Mouse (Mus musculus): ENCODE results near the gene Pitpnb. TPM values are rescaled to one million over a fixed set of nuclear protein-coding genes. Genes with fewer than 3 reads are reported as not detected.

Pitpnb gene
- total RNA-seq, 2 experiments from 2014 or later: 86.4 to 91.3 TPM

DNA sequence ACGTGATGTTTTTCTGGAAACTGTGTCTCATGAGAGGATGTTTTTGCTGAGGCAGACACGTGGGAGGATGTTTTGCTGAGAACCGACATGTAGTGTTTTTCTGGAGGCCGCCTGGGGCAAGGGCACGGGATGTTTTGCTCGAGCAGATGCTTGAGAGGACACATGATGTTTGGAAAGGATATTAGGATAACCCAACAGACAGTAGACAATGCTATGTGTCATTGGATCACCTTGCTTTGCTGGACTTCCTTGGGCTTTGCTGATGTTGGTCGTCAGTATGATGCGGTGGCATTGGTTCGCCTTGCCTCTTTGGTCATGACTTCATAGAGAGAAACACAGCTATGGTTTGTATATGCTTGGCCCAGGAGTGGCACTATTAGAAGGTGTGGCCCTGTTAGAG, 16.7 kb upstream of the Pitpnb start:
- intact Hi-C loops (cut with DNase I): no loop called here
- no peak for TF ChIP-seq CTCF (IDR thresholded peaks at IDR 0.05)
- no peak overlapping the region for H3K27ac ChIP-seq
- no peak for DNase-seq (ENCODE audit: extremely low spot score in 1 of 2, low spot score in 2 of 2)
- H3K4me3 ChIP-seq: no peak overlapping the region

DNA sequence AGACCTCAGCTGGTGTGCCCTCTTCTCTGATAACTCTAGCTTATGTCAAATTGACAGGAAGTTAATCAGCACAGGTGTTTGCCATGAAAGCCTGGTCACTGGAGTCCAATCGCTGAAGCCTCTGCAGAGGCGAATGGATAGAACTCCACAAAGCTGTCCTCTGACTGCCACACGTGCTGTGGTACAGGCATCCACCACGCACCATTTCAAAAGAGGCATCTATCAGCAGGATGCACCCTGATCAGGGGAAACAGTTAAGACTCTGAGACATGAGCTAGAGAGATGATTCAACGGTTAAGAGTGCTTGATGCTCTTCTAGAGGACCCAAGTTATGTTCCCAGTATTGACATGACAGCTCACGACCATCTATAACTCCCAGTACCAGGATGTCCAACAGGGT, 15.5 kb upstream of the Pitpnb start:
- no peak for DNase-seq (ENCODE audit: extremely low spot score in 1 of 2, low spot score in 2 of 2)
- intact Hi-C loops (cut with DNase I): no loop called here
- H3K4me3 ChIP-seq: no peak overlapping the region
- no peak overlapping the region for H3K27ac ChIP-seq
- no peak for TF ChIP-seq CTCF (IDR thresholded peaks at IDR 0.05)

DNA sequence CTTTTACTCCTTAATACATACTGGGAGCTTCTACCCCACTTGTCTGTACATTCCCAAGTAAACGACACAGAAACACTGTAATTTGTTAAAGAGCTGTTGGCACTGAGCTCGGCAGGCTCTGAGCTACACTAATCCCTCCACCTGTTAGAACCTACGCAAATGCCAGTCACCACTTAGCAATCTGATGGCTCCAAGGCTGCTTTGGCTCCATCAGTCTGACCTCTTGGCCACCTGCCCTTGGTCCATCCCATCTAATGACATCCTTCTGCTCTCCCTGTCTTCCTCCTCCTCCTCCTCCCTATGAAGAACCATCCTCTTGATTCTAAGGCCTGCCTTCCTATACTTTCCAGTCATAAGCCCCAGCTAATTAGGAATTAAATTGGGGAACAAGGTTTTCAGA, 13.0 kb upstream of the Pitpnb start:
- intact Hi-C loops (cut with DNase I): no loop called here
- Histone ChIP-seq H3K4me3 (no peak overlapping the region), H3K27ac (no peak overlapping the region)
- TF ChIP-seq CTCF (IDR thresholded peaks at IDR 0.05): no peak
- DNase-seq (ENCODE audit: extremely low spot score in 1 of 2, low spot score in 2 of 2): no peak

DNA sequence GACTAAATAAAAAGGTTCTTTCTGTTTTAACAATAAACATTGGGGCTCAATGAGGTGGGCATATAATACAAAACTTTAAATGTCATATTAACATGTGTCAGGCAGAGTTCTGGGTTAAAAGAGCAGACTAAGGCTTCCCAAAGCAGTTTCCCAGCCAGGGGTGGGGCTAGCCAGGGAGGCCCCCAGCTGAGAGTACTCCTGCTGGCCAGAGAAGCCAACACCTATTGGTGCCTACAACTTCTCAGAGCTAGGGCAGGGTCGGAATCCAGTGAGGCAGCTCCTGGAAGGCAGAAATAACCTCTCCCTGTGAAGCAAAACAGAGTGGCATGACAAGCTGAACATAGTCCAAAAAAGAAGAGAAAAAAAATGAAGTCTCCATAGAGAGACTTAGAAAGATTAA, 11.6 kb upstream of the Pitpnb start:
- intact Hi-C loops (cut with DNase I): no loop called here
- no peak for TF ChIP-seq CTCF (IDR thresholded peaks at IDR 0.05)
- no peak overlapping the region for H3K27ac ChIP-seq
- DNase-seq (ENCODE audit: extremely low spot score in 1 of 2, low spot score in 2 of 2): no peak
- no peak overlapping the region for H3K4me3 ChIP-seq

DNA sequence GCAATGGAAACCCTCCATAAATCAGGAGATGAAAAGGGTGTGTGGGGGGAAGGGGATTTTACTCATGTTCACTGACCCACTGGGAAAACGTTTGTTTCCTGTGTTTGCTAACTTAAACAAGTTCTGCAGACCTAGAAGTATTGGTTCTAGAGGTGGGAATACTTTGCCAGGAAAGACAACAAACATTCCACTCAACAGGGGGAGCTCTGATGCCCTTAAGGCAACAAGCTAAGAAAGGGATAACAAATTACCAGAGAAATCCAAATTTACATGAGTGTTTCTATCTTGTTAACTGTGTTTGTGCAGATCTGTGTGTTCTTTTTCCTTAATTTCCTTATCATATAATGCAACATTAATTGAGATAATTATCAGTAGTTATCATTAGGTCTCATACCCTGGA, 4.8 kb upstream of the Pitpnb start:
- intact Hi-C loops (cut with DNase I): no loop called here
- Histone ChIP-seq H3K27ac (no peak overlapping the region), H3K4me3 (no peak overlapping the region)
- no peak for DNase-seq (ENCODE audit: extremely low spot score in 1 of 2, low spot score in 2 of 2)
- no peak for TF ChIP-seq CTCF (IDR thresholded peaks at IDR 0.05)

DNA sequence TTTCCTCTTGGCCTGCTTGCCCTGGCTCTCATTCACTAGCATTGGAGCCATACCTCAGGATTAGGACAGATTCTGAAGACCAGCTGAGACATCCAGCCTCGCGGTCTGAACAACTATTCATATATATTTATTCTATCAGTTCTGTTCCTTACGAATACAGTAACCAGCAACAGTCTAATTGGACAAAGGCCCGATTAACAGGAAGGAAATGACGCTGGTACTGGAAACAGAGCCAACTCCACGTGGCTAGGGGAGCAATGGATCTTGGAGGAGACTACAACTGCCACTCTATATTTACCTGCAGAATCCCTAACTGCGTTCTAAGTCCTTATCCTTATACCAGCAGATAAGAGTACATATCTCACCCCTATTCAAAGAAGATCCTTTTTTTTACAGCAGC, 3.1 kb upstream of the Pitpnb start:
- Histone ChIP-seq H3K27ac (no peak overlapping the region), H3K4me3 (no peak overlapping the region)
- no peak for DNase-seq (ENCODE audit: extremely low spot score in 1 of 2, low spot score in 2 of 2)
- intact Hi-C loops (cut with DNase I): no loop called here
- TF ChIP-seq CTCF (IDR thresholded peaks at IDR 0.05): no peak

DNA sequence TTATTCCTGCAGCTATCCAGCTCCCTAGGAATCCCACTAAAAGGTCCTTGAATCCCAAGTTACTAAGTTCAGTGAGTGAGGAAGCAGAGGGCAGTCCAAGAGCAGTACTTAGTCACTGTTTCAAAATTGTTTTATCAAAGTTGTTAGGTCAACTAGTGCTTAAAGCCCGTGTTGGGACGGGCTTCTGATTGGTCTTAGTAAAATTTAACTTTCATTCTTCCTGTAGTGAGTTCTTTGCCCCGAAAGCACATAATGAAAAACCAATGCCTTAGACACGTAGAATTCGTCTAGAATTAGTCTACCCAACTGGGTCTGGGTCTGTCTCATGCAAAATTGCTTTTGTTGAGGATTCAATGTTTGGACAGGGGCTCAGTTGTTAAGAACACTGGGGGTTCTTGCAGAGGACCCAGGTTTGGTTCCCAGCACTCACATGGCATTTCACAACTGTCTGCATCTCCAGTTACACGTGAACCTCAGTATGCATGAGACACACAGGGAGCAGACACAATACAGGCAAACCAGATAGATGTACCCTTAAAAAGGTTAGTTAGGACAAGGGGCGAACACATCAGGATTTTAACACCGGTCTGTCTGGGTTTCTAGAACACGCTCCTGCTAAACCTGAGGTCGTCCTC, 664 bp upstream of the Pitpnb start:
- intact Hi-C loops (cut with DNase I): loop anchor here (5.0 kb wide), 1 partner anchor 493 kb away; the partner anchor contains the start of genes Chek2 and Hscb
- TF ChIP-seq CTCF (IDR thresholded peaks at IDR 0.05): no peak
- peak overlapping the region; percentile 87 for H3K27ac ChIP-seq
- peak overlapping the region; percentile 98 for H3K4me3 ChIP-seq
- no peak for DNase-seq (ENCODE audit: extremely low spot score in 1 of 2, low spot score in 2 of 2)

DNA sequence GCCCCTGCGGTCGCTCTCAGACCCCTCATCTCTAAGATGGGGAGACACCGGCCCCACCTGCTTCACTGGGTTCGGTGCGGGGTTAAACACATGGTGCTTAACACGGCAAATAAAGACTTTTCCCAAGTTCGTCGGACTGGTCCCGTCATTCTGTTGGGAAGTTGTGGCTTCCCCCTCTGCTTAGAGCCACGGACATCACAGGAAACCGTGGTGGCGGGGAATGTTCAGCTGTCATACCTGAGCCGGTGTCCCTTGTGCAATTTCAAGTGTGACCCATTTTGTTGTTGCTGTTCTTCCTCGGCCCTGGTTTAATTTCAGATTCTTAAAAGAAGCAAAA, 504 bp downstream of the Pitpnb start:
- TF ChIP-seq CTCF (IDR thresholded peaks at IDR 0.05): no peak
- H3K27ac ChIP-seq: peak overlapping the region; percentile 88
- peak overlapping the region; percentile 98 for H3K4me3 ChIP-seq
- intact Hi-C loops (cut with DNase I): loop anchor here (5.0 kb wide), 1 partner anchor 494 kb away; the partner anchor contains the start of genes Chek2 and Hscb
- DNase-seq (ENCODE audit: extremely low spot score in 1 of 2, low spot score in 2 of 2): no peak

DNA sequence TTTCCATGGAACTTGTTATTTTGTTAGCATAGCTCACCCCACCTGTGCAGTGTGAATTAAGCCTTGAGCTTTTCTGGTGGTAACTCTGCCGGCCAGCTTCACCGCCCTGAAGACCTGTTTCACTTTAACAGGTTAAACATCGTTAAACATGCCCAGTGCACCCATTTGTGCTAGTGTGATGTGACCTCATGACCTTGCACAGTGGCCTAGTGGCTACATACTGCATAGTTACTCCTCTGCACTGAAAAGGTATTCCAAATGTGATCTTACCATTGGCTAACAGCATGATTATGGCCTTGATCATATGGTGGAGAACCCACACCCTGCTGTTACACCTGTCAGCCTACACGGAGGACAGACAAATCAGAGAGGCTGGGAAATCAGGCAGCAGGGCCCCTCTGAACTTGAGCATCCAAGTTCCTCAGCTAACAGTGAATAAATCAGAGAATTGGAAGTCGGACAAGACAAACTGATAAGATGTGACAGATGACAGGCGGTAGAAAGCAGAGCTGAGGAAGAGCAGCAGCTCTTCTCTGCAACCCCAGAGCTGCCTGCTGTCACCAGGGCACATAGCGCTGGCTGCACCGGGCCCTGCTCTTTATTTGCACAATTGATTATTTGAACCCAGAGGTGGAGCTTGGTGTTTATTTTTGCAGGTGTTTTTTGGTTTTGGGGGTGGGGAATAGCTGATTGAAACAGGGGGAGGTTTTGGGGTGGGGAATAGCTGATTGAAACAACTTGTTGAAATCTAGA, 5.6 kb downstream of the Pitpnb start:
- TF ChIP-seq CTCF (IDR thresholded peaks at IDR 0.05): no peak
- intact Hi-C loops (cut with DNase I): no loop called here
- no peak for DNase-seq (ENCODE audit: extremely low spot score in 1 of 2, low spot score in 2 of 2)
- Histone ChIP-seq H3K27ac (no peak overlapping the region), H3K4me3 (no peak overlapping the region)

DNA sequence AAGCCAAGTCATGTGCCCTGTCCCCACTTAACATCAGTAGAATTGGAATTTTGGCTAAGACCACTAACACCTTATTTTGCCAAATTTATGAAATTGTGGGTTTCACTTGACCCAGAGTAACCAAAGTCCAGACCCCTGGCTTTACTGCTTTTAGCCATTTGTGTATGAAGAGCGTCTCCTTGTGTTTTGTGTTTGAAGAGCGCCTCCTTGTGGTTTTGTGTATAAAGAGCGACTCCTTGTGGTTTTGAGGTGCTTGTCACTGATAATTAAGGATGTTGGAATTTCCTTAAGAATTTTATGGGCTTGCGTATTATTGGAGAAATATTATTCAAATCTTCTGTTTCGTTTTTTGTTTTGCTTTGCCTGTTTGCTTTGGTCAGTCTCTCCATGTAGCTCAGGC, 11.0 kb downstream of the Pitpnb start:
- peak; percentile 75 for TF ChIP-seq CTCF (IDR thresholded peaks at IDR 0.05)
- Histone ChIP-seq H3K27ac (no peak overlapping the region), H3K4me3 (no peak overlapping the region)
- no peak for DNase-seq (ENCODE audit: extremely low spot score in 1 of 2, low spot score in 2 of 2)
- intact Hi-C loops (cut with DNase I): loop anchor here (1.0 kb wide), 1 partner anchor 68 kb away; no protein-coding TSS in a partner anchor

DNA sequence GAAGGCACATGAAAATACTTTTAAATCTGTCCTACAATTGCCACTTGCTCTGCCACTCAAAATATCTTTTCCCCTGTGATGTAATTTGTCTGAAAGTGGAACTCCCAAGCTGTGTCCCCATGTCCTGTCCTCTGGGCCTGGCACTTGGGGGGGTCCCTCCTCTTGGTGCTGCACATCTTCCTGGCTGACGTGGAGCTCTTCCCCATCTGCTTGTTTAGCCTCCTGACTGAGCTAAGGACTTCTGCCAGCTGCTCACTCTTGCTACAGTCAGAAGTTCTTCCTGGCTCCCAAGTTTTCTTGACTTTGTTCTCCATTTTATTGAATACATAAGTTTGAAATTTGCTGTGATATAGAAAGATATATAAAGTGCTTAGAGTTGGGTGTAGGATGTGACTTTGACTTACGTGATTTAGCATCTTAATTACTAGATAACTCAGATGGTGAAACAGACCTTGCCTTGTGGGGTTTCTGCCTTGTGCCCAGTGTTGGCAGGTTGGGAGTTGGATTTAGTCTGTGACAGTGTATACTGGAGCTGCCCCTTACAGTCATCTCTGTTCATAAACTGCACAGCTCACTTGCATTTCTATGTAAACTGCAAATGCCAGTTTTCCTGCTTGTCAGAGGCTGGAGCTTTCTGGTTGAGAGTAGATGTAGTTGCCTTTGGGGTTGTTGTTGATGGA, 14.3 kb downstream of the Pitpnb start:
- intact Hi-C loops (cut with DNase I): no loop called here
- no peak for DNase-seq (ENCODE audit: extremely low spot score in 1 of 2, low spot score in 2 of 2)
- no peak overlapping the region for H3K4me3 ChIP-seq
- H3K27ac ChIP-seq: no peak overlapping the region
- no peak for TF ChIP-seq CTCF (IDR thresholded peaks at IDR 0.05)

DNA sequence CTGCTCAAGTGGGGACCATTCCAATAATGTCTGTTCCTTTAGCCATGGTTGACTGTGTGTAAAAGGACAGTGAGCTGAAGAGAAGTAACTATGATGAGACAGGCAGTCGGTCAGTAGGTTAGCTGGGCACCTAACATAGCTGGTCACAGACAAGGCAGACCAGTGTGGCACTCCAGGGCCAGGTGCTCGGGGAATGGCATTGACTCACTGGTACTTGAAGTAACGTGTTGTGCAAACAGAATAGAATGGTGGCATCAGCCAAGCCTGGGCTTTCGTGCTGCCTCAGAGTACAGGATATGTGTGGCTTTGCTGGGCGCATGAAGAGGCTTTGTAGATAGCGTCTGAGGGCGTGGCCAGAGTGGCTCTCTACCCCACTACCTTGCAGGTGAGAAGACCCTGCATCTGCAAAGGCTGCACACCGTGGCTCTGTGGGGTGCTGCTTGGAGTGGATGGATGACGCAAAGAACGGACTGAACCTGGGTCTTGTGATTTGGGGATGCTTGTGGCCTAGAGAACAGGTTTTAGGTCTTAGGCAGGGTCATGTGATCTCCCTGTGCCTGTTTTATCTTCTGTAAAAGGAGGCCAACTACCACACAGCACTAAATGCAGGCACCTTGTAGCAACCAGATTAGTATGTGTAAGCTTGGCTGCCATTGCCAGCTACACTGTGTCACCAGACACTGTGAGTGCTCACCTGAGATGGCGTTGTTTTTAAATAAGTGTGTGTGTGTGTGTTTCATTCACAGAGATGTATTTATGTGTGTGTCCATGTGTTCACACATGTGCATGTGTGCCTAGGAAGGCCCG, 26.5 kb downstream of the Pitpnb start:
- TF ChIP-seq CTCF (IDR thresholded peaks at IDR 0.05): no peak
- DNase-seq (ENCODE audit: extremely low spot score in 1 of 2, low spot score in 2 of 2): no peak
- Histone ChIP-seq H3K4me3 (no peak overlapping the region), H3K27ac (no peak overlapping the region)
- intact Hi-C loops (cut with DNase I): no loop called here
